Mouse (Mus musculus): ENCODE data around the gene Ncan. TPM values are rescaled to one million over a fixed set of nuclear protein-coding genes. Genes with fewer than 3 reads are reported as not detected.
A peak's percentile ranks its signal among the peaks of the same experiment; 100 is the strongest.

The Ncan gene
- 121 and 139 TPM in 2 replicates for polyA plus RNA-seq (2021; fragmentation: Nextera tagmentation)
- long read RNA-seq, experiment 1, full-length matches to known transcripts: 2 of 149 reads
- long read RNA-seq, experiment 1, partial matches to known transcripts: 3 of 149 reads
- long read RNA-seq, experiment 1, other reads (novel, unspliced or antisense): 144 of 149 reads
- long read RNA-seq, experiment 2, full-length matches to known transcripts: 19 of 39 reads
- long read RNA-seq, experiment 2, partial matches to known transcripts: 6 of 39 reads
- long read RNA-seq, experiment 2, other reads (novel, unspliced or antisense): 14 of 39 reads

GRCm38 (mm10) chr8:70120667-70121066 is at the start of gene Ncan:
TSS of gene Ncan (minus strand) at chr8:70120873.

GRCm38 (mm10) chr8:70139026-70139857 is 18.6 kb upstream of the Ncan start, which contains the start of the genes Rfxank, Borcs8 and Mef2b:
TSS of gene Rfxank (minus strand) at chr8:70139154.
TSS of gene Borcs8 (plus strand) at chr8:70139499.
TSS of gene Mef2b (plus strand) at chr8:70139711.

GRCm38 (mm10) chr8:70131166-70131883 is 10.7 kb upstream of the Ncan start, which contains the start of gene Nr2c2ap:
TSS of gene Nr2c2ap (plus strand) at chr8:70131333.

GRCm38 (mm10) chr8:70083285-70083684 is 37.4 kb downstream of the Ncan start, which contains the start of gene Hapln4:
TSS of gene Hapln4 (plus strand) at chr8:70083457.

GRCm38 (mm10) chr8:70072441-70073069 is 48.1 kb downstream of the Ncan start, which contains the start of gene Tm6sf2:
TSS of gene Tm6sf2 (plus strand) at chr8:70072924.

Small RNA genes lying within 50 kb of the gene (microRNA-seq; reads per million reads assigned to microRNA genes)
- gene Mir7066: 16.1 reads per million, percentile 38 among the genes with 10 or more reads in this experiment

Other genes starting within 250 kb of the Ncan start
- gene Cilp2, start 233.2 kb downstream of the Ncan start, polyA plus RNA-seq (2021; fragmentation: Nextera tagmentation): 0.59 and 0.89 TPM in 2 replicates
- gene Tssk6, start 218.7 kb downstream of the Ncan start, polyA plus RNA-seq (2021; fragmentation: Nextera tagmentation): 1.1 TPM in 2 replicates
- 798 and 871 TPM in 2 replicates for gene Ndufa13, start 218.3 kb downstream of the Ncan start, polyA plus RNA-seq (2021; fragmentation: Nextera tagmentation)
- gene Yjefn3, start 218.2 kb downstream of the Ncan start, polyA plus RNA-seq (2021; fragmentation: Nextera tagmentation): 68.6 and 74.2 TPM in 2 replicates
- gene Gatad2a, start 124.5 kb downstream of the Ncan start, polyA plus RNA-seq (2021; fragmentation: Nextera tagmentation): 7.5 and 9.1 TPM in 2 replicates
- gene Mau2, start 78.1 kb downstream of the Ncan start, polyA plus RNA-seq (2021; fragmentation: Nextera tagmentation): 24.0 and 25.3 TPM in 2 replicates
- 30.2 and 31.7 TPM in 2 replicates for gene Sugp1, start 78.1 kb downstream of the Ncan start, polyA plus RNA-seq (2021; fragmentation: Nextera tagmentation)
- gene Tm6sf2, start 47.9 kb downstream of the Ncan start, polyA plus RNA-seq (2021; fragmentation: Nextera tagmentation): 0.40 and 0.64 TPM in 2 replicates
- 51.3 and 58.1 TPM in 2 replicates for gene Hapln4, start 37.4 kb downstream of the Ncan start, polyA plus RNA-seq (2021; fragmentation: Nextera tagmentation)
- gene Nr2c2ap, start 10.5 kb upstream of the Ncan start, polyA plus RNA-seq (2021; fragmentation: Nextera tagmentation): 40.4 and 41.6 TPM in 2 replicates
- 13.6 and 15.3 TPM in 2 replicates for gene Rfxank, start 18.3 kb upstream of the Ncan start, polyA plus RNA-seq (2021; fragmentation: Nextera tagmentation)
- 101 and 107 TPM in 2 replicates for gene Borcs8, start 18.6 kb upstream of the Ncan start, polyA plus RNA-seq (2021; fragmentation: Nextera tagmentation)
- gene Mef2b, start 18.8 kb upstream of the Ncan start, polyA plus RNA-seq (2021; fragmentation: Nextera tagmentation): 0.30 and 0.31 TPM in 2 replicates
- gene Tmem161a, start 51.5 kb upstream of the Ncan start, polyA plus RNA-seq (2021; fragmentation: Nextera tagmentation): 27.1 and 27.6 TPM in 2 replicates
- 11.8 and 13.3 TPM in 2 replicates for gene Slc25a42, start 91.4 kb upstream of the Ncan start, polyA plus RNA-seq (2021; fragmentation: Nextera tagmentation)
- 28.9 and 29.7 TPM in 2 replicates for gene Sugp2, start 113.4 kb upstream of the Ncan start, polyA plus RNA-seq (2021; fragmentation: Nextera tagmentation)
- 32.8 and 33.6 TPM in 2 replicates for gene Armc6, start 113.6 kb upstream of the Ncan start, polyA plus RNA-seq (2021; fragmentation: Nextera tagmentation)
- 20.5 and 21.9 TPM in 2 replicates for gene Homer3, start 162.0 kb upstream of the Ncan start, polyA plus RNA-seq (2021; fragmentation: Nextera tagmentation)
- gene Ddx49, start 181.6 kb upstream of the Ncan start, polyA plus RNA-seq (2021; fragmentation: Nextera tagmentation): 20.1 and 21.0 TPM in 2 replicates
- 343 and 361 TPM in 2 replicates for gene Cope, start 181.6 kb upstream of the Ncan start, polyA plus RNA-seq (2021; fragmentation: Nextera tagmentation)
- 110 and 121 TPM in 2 replicates for gene Cers1, start 194.9 kb upstream of the Ncan start, polyA plus RNA-seq (2021; fragmentation: Nextera tagmentation)
- gene Gdf1, start 208.9 kb upstream of the Ncan start, polyA plus RNA-seq (2021; fragmentation: Nextera tagmentation): 10.7 and 14.1 TPM in 2 replicates
- gene Upf1, start 232.4 kb upstream of the Ncan start, polyA plus RNA-seq (2021; fragmentation: Nextera tagmentation): 3.2 and 4.4 TPM in 2 replicates